Mouse (Mus musculus) liver, embryonic 16.5 days (tissue): ENCODE measurements around the gene Herc1. TPM values are rescaled to one million over a fixed set of nuclear protein-coding genes. Genes with fewer than 3 reads are reported as not detected.

Source experiments
- ATAC-seq: fragments of 200-750 bp; cut with Nextera tagmentation; 2 replicates; pipeline ENCODE4 v1.8.0; 2017; ENCODE audit warnings: low read depth, mild to moderate bottlenecking, moderate number of reproducible peaks, moderate library complexity
- H3K27ac ChIP-seq: fragments of 300-500 bp; sonication (generic); 2 replicates; pipeline ENCODE4 v1.5.1; 2014; ENCODE audit warnings: mild to moderate bottlenecking, low read length
- H3K27me3 ChIP-seq: fragments of 300-500 bp; sonication (generic); 2 replicates; pipeline ENCODE4 v1.6.1; 2014; ENCODE audit warnings: low read depth, low read length, mixed read lengths; ENCODE audit not compliant: control insufficient read depth, insufficient read depth
- H3K36me3 ChIP-seq: fragments of 300-500 bp; sonication (generic); 2 replicates; pipeline ENCODE4 v1.6.1; 2014; ENCODE audit warnings: mild to moderate bottlenecking; ENCODE audit not compliant: control insufficient read depth, insufficient read depth
- H3K4me1 ChIP-seq: fragments of 300-500 bp; sonication (generic); 2 replicates; pipeline ENCODE4 v1.6.1; 2014; ENCODE audit warnings: low read depth, low read length, mixed read lengths; ENCODE audit not compliant: control insufficient read depth
- H3K4me2 ChIP-seq: fragments of 300-500 bp; sonication (generic); 2 replicates; pipeline ENCODE4 v1.6.1; 2014; ENCODE audit warnings: low read depth, low read length, mixed read lengths
- H3K4me3 ChIP-seq: fragments of 300-500 bp; sonication (generic); 2 replicates; pipeline ENCODE4 v1.5.1; 2014; ENCODE audit warnings: low read depth, mild to moderate bottlenecking, low read length
- H3K9ac ChIP-seq: fragments of 300-500 bp; sonication (generic); 2 replicates; pipeline ENCODE4 v1.6.1; 2014; ENCODE audit warnings: low read depth, low read length
- H3K9me3 ChIP-seq: fragments of 300-500 bp; sonication (generic); replicated peaks from 2 replicates; pipeline ENCODE4 v1.6.1; 2016; ENCODE audit warnings: low read length; ENCODE audit not compliant: control insufficient read depth
- WGBS: fragments of 180-500 bp; shearing (Covaris S2); extraction: QIAGEN DNeasy Blood & Tissue Kit; methylation state at CpG from one replicate; pipeline ENCODE4 v1.1.7; 2014; ENCODE audit not compliant: insufficient replicate concordance; 5-methylcytosine and 5-hydroxymethylcytosine counted together
- polyA plus RNA-seq: library from polyadenylated mRNA; unstranded; fragments of >200 nt; fragmentation: Nextera tagmentation; extraction: Ambion mirVana; gene quantifications from 2 replicates; pipeline ENCODE4 v1.2.1, GENCODE M21; 2015

Herc1 gene
- polyA plus RNA-seq, result 29.2 and 30.6 TPM in 2 replicates

GRCm38 (mm10) chr9:66349860-66350787 lies at the start of gene Herc1:
Gene Herc1, plus strand, starts transcription at chr9:66350450.
- under 1% methylated on average over 85 of the region's 85 CpGs for WGBS
- H3K27me3 ChIP-seq, result no peaks in the 10 kb centered on the region
- peaks cover 44% of the 10 kb centered on the region for H3K4me1 ChIP-seq
- peak within 1 kb of the TSS; percentile 94 for H3K4me2 ChIP-seq
- H3K36me3 ChIP-seq, result no peaks in the 10 kb centered on the region
- peak within 1 kb of the TSS; percentile 100 for H3K9ac ChIP-seq
- H3K9me3 ChIP-seq, result no peaks in the 10 kb centered on the region
- peak; percentile 89 for ATAC-seq
- H3K27ac ChIP-seq, result peak within 1 kb of the TSS; percentile 100
- H3K4me3 ChIP-seq, result peak within 1 kb of the TSS; percentile 100

DNA sequence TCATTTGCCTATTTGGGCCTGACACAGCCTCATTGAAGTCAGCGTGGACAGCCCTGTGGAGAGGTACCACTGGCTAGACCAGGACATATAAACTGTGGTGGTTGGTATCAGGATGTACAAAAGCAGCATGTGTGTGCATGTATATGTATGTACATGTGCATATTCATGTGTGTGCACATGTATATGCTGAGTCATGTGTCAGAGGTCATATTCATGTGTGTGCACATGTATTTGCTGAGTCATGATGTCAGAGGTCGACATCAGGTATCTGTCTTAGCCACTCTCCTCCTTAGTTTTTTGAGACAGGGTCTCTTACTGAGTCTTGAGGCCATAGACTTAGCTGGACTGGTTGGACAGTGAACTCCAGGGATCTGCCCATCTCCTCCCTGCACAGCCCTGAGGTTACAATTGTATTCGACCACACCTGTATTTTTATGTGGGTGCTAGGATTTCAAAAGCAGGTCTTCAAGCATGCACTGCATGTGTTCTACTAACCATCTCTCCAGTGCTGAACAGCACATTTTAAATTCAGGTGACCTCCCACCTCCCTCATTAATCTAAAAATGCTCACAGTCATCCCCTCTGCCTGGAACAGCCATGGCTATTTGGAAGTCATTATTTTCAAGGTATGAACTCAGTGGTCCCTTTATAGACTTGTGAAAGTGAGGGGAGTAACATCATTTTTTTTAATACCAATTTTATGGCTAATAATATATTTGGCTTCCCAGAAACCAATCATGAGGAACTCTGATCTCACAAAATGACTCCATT lies 45.7 kb upstream of the Herc1 start:
- Histone ChIP-seq H3K4me2 (peak overlapping the region; percentile 79), H3K4me1 (peaks cover 14% of the 10 kb centered on the region), H3K36me3 (no peaks in the 10 kb centered on the region), H3K27ac (no peak overlapping the region), H3K4me3 (no peak overlapping the region), H3K9me3 (no peaks in the 10 kb centered on the region), H3K9ac (no peak overlapping the region), H3K27me3 (no peaks in the 10 kb centered on the region)
- WGBS, result 71% methylated on average over 3 of the region's 3 CpGs
- 0 out of 2 replicates have a peak, but pooled peaks have one; percentile 43 for ATAC-seq

GRCm38 (mm10) chr9:66305121-66306112 lies 44.8 kb upstream of the Herc1 start:
- H3K4me2 ChIP-seq, result peak overlapping the region; percentile 79
- no peaks in the 10 kb centered on the region for H3K36me3 ChIP-seq
- 33% methylated on average over 25 of the region's 25 CpGs for WGBS
- no peaks in the 10 kb centered on the region for H3K27me3 ChIP-seq
- H3K27ac ChIP-seq, result no peak overlapping the region
- peaks cover 14% of the 10 kb centered on the region for H3K4me1 ChIP-seq
- peak overlapping the region; percentile 30 for H3K9ac ChIP-seq
- no peak for ATAC-seq
- peak overlapping the region; percentile 55 for H3K4me3 ChIP-seq
- no peaks in the 10 kb centered on the region for H3K9me3 ChIP-seq

GRCm38 (mm10) chr9:66306414-66306813 lies 43.8 kb upstream of the Herc1 start:
- peaks cover 14% of the 10 kb centered on the region for H3K4me1 ChIP-seq
- no peaks in the 10 kb centered on the region for H3K27me3 ChIP-seq
- no peak for ATAC-seq
- no peaks in the 10 kb centered on the region for H3K36me3 ChIP-seq
- no peaks in the 10 kb centered on the region for H3K9me3 ChIP-seq
- no peak overlapping the region for H3K4me2 ChIP-seq
- no peak overlapping the region for H3K9ac ChIP-seq
- 66% methylated on average over 3 of the region's 3 CpGs for WGBS
- H3K27ac ChIP-seq, result no peak overlapping the region
- no peak overlapping the region for H3K4me3 ChIP-seq

GRCm38 (mm10) chr9:66307341-66307740 lies 42.9 kb upstream of the Herc1 start:
- no peak for ATAC-seq
- Histone ChIP-seq H3K36me3 (no peaks in the 10 kb centered on the region), H3K9me3 (no peaks in the 10 kb centered on the region), H3K4me3 (no peak overlapping the region), H3K4me1 (peaks cover 14% of the 10 kb centered on the region), H3K9ac (no peak overlapping the region), H3K27ac (no peak overlapping the region), H3K4me2 (no peak overlapping the region), H3K27me3 (no peaks in the 10 kb centered on the region)
- 16% methylated on average over 2 of the region's 2 CpGs for whole genome bisulfite sequencing

- no peaks in the 10 kb centered on the region for H3K27me3 ChIP-seq
- H3K4me1 ChIP-seq, result peaks cover 14% of the 10 kb centered on the region
- no peak overlapping the region for H3K9ac ChIP-seq
- H3K36me3 ChIP-seq, result no peaks in the 10 kb centered on the region
- no peak overlapping the region for H3K4me2 ChIP-seq
- 73% methylated on average over 4 of the region's 4 CpGs for WGBS
- no peak overlapping the region for H3K27ac ChIP-seq
- ATAC-seq, result no peak
- no peak overlapping the region for H3K4me3 ChIP-seq
- no peaks in the 10 kb centered on the region for H3K9me3 ChIP-seq
Observed at GRCm38 (mm10) chr9:66308741-66309140, 41.5 kb upstream of the Herc1 start.

GRCm38 (mm10) chr9:66311458-66311857 lies 38.8 kb upstream of the Herc1 start:
- Histone ChIP-seq H3K4me3 (no peak overlapping the region), H3K9ac (no peak overlapping the region), H3K4me1 (no peaks in the 10 kb centered on the region), H3K27me3 (no peaks in the 10 kb centered on the region), H3K9me3 (no peaks in the 10 kb centered on the region), H3K36me3 (no peaks in the 10 kb centered on the region), H3K27ac (no peak overlapping the region), H3K4me2 (no peak overlapping the region)
- no peak for ATAC-seq
- 49% methylated on average over 3 of the region's 3 CpGs for WGBS

DNA sequence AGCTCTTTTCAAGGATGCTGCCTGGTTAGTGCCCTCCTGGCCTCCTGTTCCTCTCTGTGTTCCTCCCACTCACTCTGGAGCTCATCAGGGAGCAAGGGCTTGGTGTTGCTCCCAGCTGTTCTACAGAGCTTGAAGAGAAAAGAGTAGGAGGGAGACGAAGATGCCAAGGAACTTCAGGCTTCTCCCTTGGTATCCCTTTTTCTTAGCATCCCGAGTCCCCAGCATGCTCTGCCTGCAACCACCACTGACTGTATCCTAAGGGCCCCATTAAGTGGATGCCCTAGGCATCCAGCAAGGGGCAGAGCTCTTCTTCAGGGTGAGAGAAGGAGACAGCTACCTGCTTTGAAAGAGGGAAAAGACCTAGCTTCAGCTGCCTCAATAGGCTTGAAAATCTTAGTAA lies 33.6 kb upstream of the Herc1 start:
- no peaks in the 10 kb centered on the region for H3K9me3 ChIP-seq
- ATAC-seq, result no peak
- H3K4me1 ChIP-seq, result no peaks in the 10 kb centered on the region
- H3K36me3 ChIP-seq, result no peaks in the 10 kb centered on the region
- H3K4me3 ChIP-seq, result no peak overlapping the region
- 41% methylated on average over 2 of the region's 2 CpGs for WGBS
- no peaks in the 10 kb centered on the region for H3K27me3 ChIP-seq
- H3K9ac ChIP-seq, result no peak overlapping the region
- H3K4me2 ChIP-seq, result no peak overlapping the region
- no peak overlapping the region for H3K27ac ChIP-seq
